Mouse (Mus musculus): ENCODE measurements around the gene Rock2. TPM values are rescaled to one million over a fixed set of nuclear protein-coding genes. Genes with fewer than 3 reads are reported as not detected.

The Rock2 gene
- polyA plus RNA-seq, 1 experiment from 2014 or later, result 14.4 TPM

DNA sequence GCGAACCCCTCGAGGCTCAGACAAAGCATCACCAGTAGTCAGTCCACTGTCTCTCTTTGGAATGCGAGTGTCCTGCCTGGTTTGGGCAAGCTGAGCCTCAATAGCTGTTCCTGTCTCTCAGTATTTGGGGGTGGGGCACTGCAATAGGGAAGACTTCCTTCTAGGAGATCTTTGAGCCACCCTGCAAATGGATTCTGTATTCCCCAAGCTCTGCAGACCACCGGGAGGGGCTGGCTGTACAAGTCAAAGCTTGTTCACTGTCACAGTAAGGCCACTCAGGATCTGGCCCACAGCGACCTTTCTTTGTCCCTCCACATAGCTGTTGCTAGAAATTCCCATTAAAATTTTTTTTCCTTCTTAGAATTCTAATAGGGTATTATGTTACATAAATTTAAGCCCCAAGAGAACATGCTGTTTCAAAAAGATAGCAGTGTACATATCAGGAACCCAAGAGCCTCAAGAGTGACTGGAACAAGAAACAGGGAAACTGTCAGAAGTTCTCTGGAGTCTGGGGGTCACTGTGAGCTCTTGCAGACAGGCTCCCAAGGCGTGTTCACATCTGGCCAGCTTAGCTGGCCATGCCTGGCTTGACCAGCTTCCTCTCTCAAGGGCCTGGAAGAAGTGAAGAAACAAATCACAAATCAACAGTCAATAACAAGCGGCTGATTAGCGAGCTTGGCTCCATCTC lies 25.5 kb upstream of the Rock2 start:
- Histone ChIP-seq H3K9ac (ENCODE audit: low read depth, low read length) (no peak overlapping the region), H3K4me1 (replicated peaks; ENCODE audit: control insufficient read depth, insufficient read depth, low read length) (peaks cover 15% of the 10 kb centered on the region), H3K27ac (ENCODE audit: low read depth, low read length) (no peak overlapping the region), H3K4me2 (no peak overlapping the region), H3K9me3 (ENCODE audit: control insufficient read depth, low read length) (no peaks in the 10 kb centered on the region), H3K4me3 (ENCODE audit: low read depth, low read length) (no peak overlapping the region), H3K27me3 (replicated peaks; ENCODE audit: control insufficient read depth, insufficient read depth, low read length) (no peaks in the 10 kb centered on the region), H3K36me3 (ENCODE audit: control insufficient read depth, insufficient read depth, low read length) (no peaks in the 10 kb centered on the region)
- 61% methylated on average over 8 of the region's 8 CpGs for WGBS
- ATAC-seq (replicated peaks; ENCODE audit: low FRiP score) (no peak), DNase-seq (ENCODE audit: low spot score) (no peak)

DNA sequence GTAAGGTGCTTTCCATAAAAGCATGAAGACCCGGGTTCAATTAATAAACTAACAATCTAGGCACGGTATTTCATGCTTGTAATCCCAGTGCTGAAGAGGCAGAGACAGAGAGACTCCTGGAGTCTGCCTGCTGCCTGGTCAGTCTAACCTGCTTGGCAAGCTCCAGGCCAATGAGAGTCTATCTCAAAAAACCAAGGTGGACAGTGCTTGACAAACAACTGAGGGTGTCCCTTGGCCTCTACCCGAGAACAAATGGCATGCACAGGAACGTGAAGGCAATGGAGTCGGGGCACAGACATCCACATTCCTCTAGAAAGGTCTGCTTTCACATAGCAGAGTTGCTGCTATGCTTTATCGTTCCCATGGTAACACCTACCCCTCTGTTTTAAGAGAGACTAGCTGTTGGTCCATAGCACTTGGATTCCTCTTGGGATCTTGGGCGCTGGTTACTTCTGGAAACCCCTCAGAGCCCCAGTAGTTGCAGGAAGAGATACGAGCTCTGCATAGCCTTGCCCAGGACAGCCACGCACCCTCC lies 24.8 kb upstream of the Rock2 start:
- no peaks in the 10 kb centered on the region for H3K36me3 ChIP-seq (ENCODE audit: control insufficient read depth, insufficient read depth, low read length)
- H3K9ac ChIP-seq (ENCODE audit: low read depth, low read length), result no peak overlapping the region
- H3K4me2 ChIP-seq, result no peak overlapping the region
- peaks cover 15% of the 10 kb centered on the region for H3K4me1 ChIP-seq (replicated peaks; ENCODE audit: control insufficient read depth, insufficient read depth, low read length)
- ATAC-seq (replicated peaks; ENCODE audit: low FRiP score) (0 out of 2 replicates have a peak, but pooled peaks have one; percentile 18), DNase-seq (ENCODE audit: low spot score) (no peak)
- H3K27ac ChIP-seq (ENCODE audit: low read depth, low read length), result peak overlapping the region; percentile 66
- no peaks in the 10 kb centered on the region for H3K9me3 ChIP-seq (ENCODE audit: control insufficient read depth, low read length)
- WGBS, result 44% methylated on average over 9 of the region's 9 CpGs
- no peak overlapping the region for H3K4me3 ChIP-seq (ENCODE audit: low read depth, low read length)
- H3K27me3 ChIP-seq (replicated peaks; ENCODE audit: control insufficient read depth, insufficient read depth, low read length), result no peaks in the 10 kb centered on the region

DNA sequence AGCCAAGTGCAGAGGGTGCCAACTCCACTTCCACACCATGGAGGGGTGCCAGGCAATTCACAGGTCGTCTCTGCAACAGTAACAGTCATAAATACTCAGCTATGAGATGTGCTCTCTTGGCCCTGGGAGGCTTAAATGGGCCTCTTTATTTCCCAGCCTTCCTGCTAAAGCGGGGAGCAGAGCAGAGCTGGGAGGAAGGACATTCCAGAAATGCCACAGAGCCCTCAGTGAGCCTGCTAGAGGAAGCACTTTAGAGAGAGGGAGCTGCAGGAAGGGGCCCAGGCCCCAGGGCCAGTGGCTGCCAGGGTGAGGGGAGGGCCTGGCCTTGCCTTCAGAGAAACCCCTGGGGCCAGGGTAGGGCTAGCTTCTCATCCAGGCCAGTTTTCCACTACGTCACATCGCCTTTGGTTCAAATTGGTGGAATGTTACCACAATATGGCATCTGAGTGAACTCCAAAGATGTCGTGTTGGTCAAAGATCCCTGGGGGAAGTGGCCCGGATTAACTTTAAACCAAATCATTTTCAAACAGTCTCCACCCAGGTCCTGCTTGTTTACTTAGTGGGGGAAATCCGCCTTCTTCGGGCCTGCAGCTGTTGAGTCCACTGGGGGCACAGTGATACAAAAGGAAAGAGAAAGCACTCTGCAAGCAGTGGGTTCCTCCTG lies 24.2 kb upstream of the Rock2 start:
- H3K4me1 ChIP-seq (replicated peaks; ENCODE audit: control insufficient read depth, insufficient read depth, low read length), result peaks cover 15% of the 10 kb centered on the region
- 40% methylated on average over 8 of the region's 8 CpGs for WGBS
- no peaks in the 10 kb centered on the region for H3K36me3 ChIP-seq (ENCODE audit: control insufficient read depth, insufficient read depth, low read length)
- ATAC-seq (replicated peaks; ENCODE audit: low FRiP score), result peak; percentile 50; the same call in 1 of the 2 replicates
- no peaks in the 10 kb centered on the region for H3K9me3 ChIP-seq (ENCODE audit: control insufficient read depth, low read length)
- no peak overlapping the region for H3K4me2 ChIP-seq
- no peak overlapping the region for H3K9ac ChIP-seq (ENCODE audit: low read depth, low read length)
- H3K27ac ChIP-seq (ENCODE audit: low read depth, low read length), result peak overlapping the region; percentile 66
- no peak overlapping the region for H3K4me3 ChIP-seq (ENCODE audit: low read depth, low read length)
- H3K27me3 ChIP-seq (replicated peaks; ENCODE audit: control insufficient read depth, insufficient read depth, low read length), result no peaks in the 10 kb centered on the region
- no peak for DNase-seq (ENCODE audit: low spot score)

DNA sequence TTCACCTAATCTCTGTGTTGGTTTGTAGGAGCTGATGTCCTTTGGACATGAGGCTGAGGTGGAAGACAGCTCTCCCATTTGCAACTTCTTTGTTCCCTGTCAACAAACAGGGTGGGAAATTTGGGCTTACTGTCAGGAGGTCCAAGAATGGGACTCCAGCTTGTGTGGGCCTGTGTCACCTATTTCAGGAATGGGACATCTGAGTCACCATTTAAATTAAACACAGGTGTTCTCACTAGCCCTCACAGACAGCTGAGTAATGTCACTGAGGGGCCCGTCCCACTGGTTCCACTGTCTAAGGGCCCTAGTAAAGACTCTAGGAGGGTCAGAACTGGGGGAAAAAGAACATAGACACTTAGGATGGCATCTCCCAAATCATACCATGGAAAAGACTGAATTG lies 22.7 kb upstream of the Rock2 start:
- H3K9me3 ChIP-seq (ENCODE audit: control insufficient read depth, low read length), result no peaks in the 10 kb centered on the region
- ATAC-seq (replicated peaks; ENCODE audit: low FRiP score) (no peak), DNase-seq (ENCODE audit: low spot score) (no peak)
- WGBS, result 70% methylated on average over 1 of the region's 1 CpGs
- peaks cover 15% of the 10 kb centered on the region for H3K4me1 ChIP-seq (replicated peaks; ENCODE audit: control insufficient read depth, insufficient read depth, low read length)
- H3K27ac ChIP-seq (ENCODE audit: low read depth, low read length), result no peak overlapping the region
- no peak overlapping the region for H3K4me2 ChIP-seq
- H3K36me3 ChIP-seq (ENCODE audit: control insufficient read depth, insufficient read depth, low read length), result no peaks in the 10 kb centered on the region
- H3K27me3 ChIP-seq (replicated peaks; ENCODE audit: control insufficient read depth, insufficient read depth, low read length), result no peaks in the 10 kb centered on the region
- H3K9ac ChIP-seq (ENCODE audit: low read depth, low read length), result no peak overlapping the region
- H3K4me3 ChIP-seq (ENCODE audit: low read depth, low read length), result no peak overlapping the region

DNA sequence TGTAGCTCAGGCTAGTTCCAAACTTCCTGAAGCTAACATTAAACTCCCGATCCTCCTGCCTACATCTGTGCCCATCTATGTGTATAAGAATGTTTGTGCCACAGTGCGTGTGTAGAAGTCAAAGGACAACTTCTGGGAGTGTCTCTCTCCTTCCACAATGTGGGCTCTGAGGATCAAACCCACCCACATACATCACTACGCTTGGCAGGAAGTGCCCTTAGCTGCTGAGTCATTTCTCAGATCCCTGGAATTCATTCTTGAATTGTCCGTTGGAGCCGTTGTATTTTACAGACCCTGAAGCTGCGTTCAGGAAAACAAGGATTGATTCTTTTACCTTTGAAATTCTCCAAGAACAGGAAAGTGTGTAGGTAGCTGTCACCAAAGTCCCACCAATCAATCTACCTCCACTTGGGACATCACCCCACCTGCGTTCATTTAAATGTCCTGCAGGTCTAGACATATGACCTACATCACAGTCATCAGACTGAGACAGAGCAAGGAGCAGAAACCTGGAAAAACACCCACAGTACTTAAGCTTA lies 21.7 kb upstream of the Rock2 start:
- DNase-seq (ENCODE audit: low spot score) (no peak), ATAC-seq (replicated peaks; ENCODE audit: low FRiP score) (no peak)
- Histone ChIP-seq H3K27ac (ENCODE audit: low read depth, low read length) (no peak overlapping the region), H3K27me3 (replicated peaks; ENCODE audit: control insufficient read depth, insufficient read depth, low read length) (no peaks in the 10 kb centered on the region), H3K4me1 (replicated peaks; ENCODE audit: control insufficient read depth, insufficient read depth, low read length) (peaks cover 18% of the 10 kb centered on the region), H3K4me2 (no peak overlapping the region), H3K4me3 (ENCODE audit: low read depth, low read length) (no peak overlapping the region), H3K9me3 (ENCODE audit: control insufficient read depth, low read length) (no peaks in the 10 kb centered on the region), H3K36me3 (ENCODE audit: control insufficient read depth, insufficient read depth, low read length) (no peaks in the 10 kb centered on the region), H3K9ac (ENCODE audit: low read depth, low read length) (no peak overlapping the region)
- WGBS, result 52% methylated on average over 7 of the region's 7 CpGs

DNA sequence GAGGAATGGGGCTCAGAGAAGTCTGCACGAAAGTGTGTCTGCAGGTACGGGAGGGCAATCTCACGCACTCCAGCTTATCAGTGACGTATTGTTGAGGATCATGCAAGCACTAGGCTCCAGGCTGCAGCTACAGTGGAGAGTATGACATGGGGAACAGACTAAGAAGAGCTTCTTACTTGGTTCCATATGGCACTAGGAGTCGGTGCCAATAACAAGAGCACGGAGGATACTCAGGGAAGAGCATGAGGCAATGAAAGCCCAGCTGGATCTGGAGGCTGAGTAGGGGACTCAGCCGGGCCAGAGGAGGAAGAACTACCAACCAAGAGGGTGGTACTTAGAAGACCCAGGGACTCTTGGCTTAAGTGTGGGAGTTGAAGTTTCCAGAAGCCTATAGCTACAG lies 21.1 kb upstream of the Rock2 start:
- DNase-seq (ENCODE audit: low spot score), result no peak
- Histone ChIP-seq H3K4me1 (replicated peaks; ENCODE audit: control insufficient read depth, insufficient read depth, low read length) (peaks cover 18% of the 10 kb centered on the region), H3K4me3 (ENCODE audit: low read depth, low read length) (no peak overlapping the region), H3K9me3 (ENCODE audit: control insufficient read depth, low read length) (no peaks in the 10 kb centered on the region), H3K4me2 (no peak overlapping the region), H3K27me3 (replicated peaks; ENCODE audit: control insufficient read depth, insufficient read depth, low read length) (no peaks in the 10 kb centered on the region), H3K27ac (ENCODE audit: low read depth, low read length) (no peak overlapping the region), H3K9ac (ENCODE audit: low read depth, low read length) (no peak overlapping the region), H3K36me3 (ENCODE audit: control insufficient read depth, insufficient read depth, low read length) (no peaks in the 10 kb centered on the region)
- 69% methylated on average over 7 of the region's 7 CpGs for WGBS
- ATAC-seq (replicated peaks; ENCODE audit: low FRiP score), result no peak

DNA sequence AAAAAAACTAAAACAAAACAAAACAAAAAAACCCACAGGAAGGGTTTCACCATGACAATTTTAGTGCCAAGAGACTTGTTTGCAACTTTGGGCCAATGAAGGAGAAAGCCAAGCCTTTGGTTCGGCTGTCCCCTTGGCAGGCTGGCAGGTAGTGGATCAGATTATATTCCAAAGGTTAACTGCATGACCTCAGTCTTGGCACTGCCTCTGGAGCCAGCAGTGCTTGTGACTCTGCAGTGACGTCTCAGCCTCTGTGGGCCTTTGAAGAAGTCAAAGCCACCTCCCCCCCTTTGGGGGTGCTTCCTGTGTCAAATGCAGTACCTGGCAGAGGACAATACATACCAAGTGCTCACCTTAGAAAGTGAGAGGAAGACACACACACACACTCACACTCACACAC lies 20.6 kb upstream of the Rock2 start:
- peaks cover 18% of the 10 kb centered on the region for H3K4me1 ChIP-seq (replicated peaks; ENCODE audit: control insufficient read depth, insufficient read depth, low read length)

DNA sequence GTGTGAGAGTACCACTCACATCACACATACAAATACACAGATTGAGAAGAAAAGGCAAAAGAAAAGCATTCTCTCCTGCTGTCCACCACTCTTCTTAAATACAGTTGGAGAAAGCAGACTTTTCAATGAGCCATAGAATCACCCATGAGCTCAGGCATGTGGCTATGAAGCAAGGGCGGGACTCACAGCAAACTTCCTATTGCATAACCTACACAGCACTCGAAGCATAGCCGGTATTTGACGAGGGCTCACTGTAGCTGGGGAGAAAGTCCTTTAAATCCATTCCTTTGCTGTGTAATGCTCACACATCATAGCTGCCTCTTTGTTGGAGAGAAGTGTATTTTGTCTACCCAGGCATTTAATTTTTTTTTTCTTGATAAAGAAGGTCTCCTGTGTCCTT lies 19.4 kb upstream of the Rock2 start:
- H3K4me3 ChIP-seq (ENCODE audit: low read depth, low read length), result no peak overlapping the region
- no peak overlapping the region for H3K9ac ChIP-seq (ENCODE audit: low read depth, low read length)
- H3K4me1 ChIP-seq (replicated peaks; ENCODE audit: control insufficient read depth, insufficient read depth, low read length), result peaks cover 12% of the 10 kb centered on the region
- no peaks in the 10 kb centered on the region for H3K27me3 ChIP-seq (replicated peaks; ENCODE audit: control insufficient read depth, insufficient read depth, low read length)
- H3K27ac ChIP-seq (ENCODE audit: low read depth, low read length), result no peak overlapping the region
- no peaks in the 10 kb centered on the region for H3K36me3 ChIP-seq (ENCODE audit: control insufficient read depth, insufficient read depth, low read length)
- DNase-seq (ENCODE audit: low spot score), result no peak
- WGBS, result 22% methylated on average over 4 of the region's 4 CpGs
- H3K4me2 ChIP-seq, result no peak overlapping the region
- ATAC-seq (replicated peaks; ENCODE audit: low FRiP score), result no peak
- no peaks in the 10 kb centered on the region for H3K9me3 ChIP-seq (ENCODE audit: control insufficient read depth, low read length)

More for the DNA sequence above, 20.6 kb upstream of the Rock2 start:
- WGBS, result 53% methylated on average over 2 of the region's 2 CpGs
- Histone ChIP-seq H3K9ac (ENCODE audit: low read depth, low read length) (no peak overlapping the region), H3K27me3 (replicated peaks; ENCODE audit: control insufficient read depth, insufficient read depth, low read length) (no peaks in the 10 kb centered on the region), H3K36me3 (ENCODE audit: control insufficient read depth, insufficient read depth, low read length) (no peaks in the 10 kb centered on the region), H3K9me3 (ENCODE audit: control insufficient read depth, low read length) (no peaks in the 10 kb centered on the region), H3K4me3 (ENCODE audit: low read depth, low read length) (no peak overlapping the region), H3K4me2 (no peak overlapping the region), H3K27ac (ENCODE audit: low read depth, low read length) (no peak overlapping the region)
- DNase-seq (ENCODE audit: low spot score), result no peak
- ATAC-seq (replicated peaks; ENCODE audit: low FRiP score), result no peak

Measured in liver, embryonic 11.5 days (tissue).